Mouse (Mus musculus): ENCODE data around the gene Rpl9-ps1. TPM values are rescaled to one million over a fixed set of nuclear protein-coding genes. Genes with fewer than 3 reads are reported as not detected.

The Rpl9-ps1 gene
- not detected for polyA plus RNA-seq (2014; fragmentation: Illumina TruSeq; extraction: RNeasy Lipid Tissue Mini Kit (QIAGEN cat#74804); ENCODE audit: low read depth, low replicate concordance)

GRCm38 (mm10) chr11:83645521-83645920 lies at the start of gene Rpl9-ps1:
TSS of gene Rpl9-ps1 (minus strand) at chr11:83645621.

GRCm38 (mm10) chr11:83662204-83662603 lies 16.8 kb upstream of the Rpl9-ps1 start, which contains the start of gene Ccl4:
TSS of gene Ccl4 (plus strand) at chr11:83662584.

DNA sequence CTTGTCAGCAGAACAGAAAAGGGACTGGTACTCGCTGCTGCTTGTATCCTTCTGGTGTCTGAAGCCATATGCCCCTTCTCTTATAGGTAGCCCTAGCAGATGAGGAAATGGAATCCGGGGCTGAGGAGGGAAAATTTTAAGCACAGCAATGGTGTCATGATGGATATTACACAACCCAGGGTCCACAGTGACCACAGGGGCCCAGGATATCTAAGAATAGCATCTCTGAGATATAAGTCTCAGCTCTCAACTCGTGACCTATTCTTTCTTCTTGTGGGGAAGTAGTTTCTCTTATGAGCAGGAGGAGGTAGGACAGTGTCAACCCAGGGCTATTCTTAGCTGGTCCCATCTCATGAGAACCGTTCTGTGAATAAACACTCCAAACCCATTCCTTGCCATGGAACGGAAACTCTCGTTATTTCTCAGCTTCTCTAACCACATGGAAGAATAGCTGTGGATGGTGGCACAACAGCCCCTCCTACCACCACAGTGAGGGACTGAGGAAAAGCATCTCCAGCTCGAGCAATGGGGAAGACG lies 4.0 kb upstream of the Rpl9-ps1 start, which contains the start of gene Ccl3:
Gene Ccl3 (minus strand): TSS at position 51 of the 537 bp plus-strand sequence.

Other genes starting within 250 kb of the Rpl9-ps1 start
- not detected for gene Rasl10b, start 236.5 kb downstream of the Rpl9-ps1 start, polyA plus RNA-seq (2014; fragmentation: Illumina TruSeq; extraction: RNeasy Lipid Tissue Mini Kit (QIAGEN cat#74804); ENCODE audit: low read depth, low replicate concordance)
- gene Gas2l2, start 216.2 kb downstream of the Rpl9-ps1 start, polyA plus RNA-seq (2014; fragmentation: Illumina TruSeq; extraction: RNeasy Lipid Tissue Mini Kit (QIAGEN cat#74804); ENCODE audit: low read depth, low replicate concordance): not detected
- not detected for gene 1700020L24Rik, start 207.9 kb downstream of the Rpl9-ps1 start, polyA plus RNA-seq (2014; fragmentation: Illumina TruSeq; extraction: RNeasy Lipid Tissue Mini Kit (QIAGEN cat#74804); ENCODE audit: low read depth, low replicate concordance)
- gene Mmp28, start 182.6 kb downstream of the Rpl9-ps1 start, polyA plus RNA-seq (2014; fragmentation: Illumina TruSeq; extraction: RNeasy Lipid Tissue Mini Kit (QIAGEN cat#74804); ENCODE audit: low read depth, low replicate concordance): not detected
- gene Taf15, start 172.5 kb downstream of the Rpl9-ps1 start, polyA plus RNA-seq (2014; fragmentation: Illumina TruSeq; extraction: RNeasy Lipid Tissue Mini Kit (QIAGEN cat#74804); ENCODE audit: low read depth, low replicate concordance): 112 TPM
- not detected for gene Heatr9, start 123.4 kb downstream of the Rpl9-ps1 start, polyA plus RNA-seq (2014; fragmentation: Illumina TruSeq; extraction: RNeasy Lipid Tissue Mini Kit (QIAGEN cat#74804); ENCODE audit: low read depth, low replicate concordance)
- 2.0 TPM for gene Ccl5, start 115.1 kb downstream of the Rpl9-ps1 start, polyA plus RNA-seq (2014; fragmentation: Illumina TruSeq; extraction: RNeasy Lipid Tissue Mini Kit (QIAGEN cat#74804); ENCODE audit: low read depth, low replicate concordance)
- 188 TPM for gene Ccl9, start 67.0 kb downstream of the Rpl9-ps1 start, polyA plus RNA-seq (2014; fragmentation: Illumina TruSeq; extraction: RNeasy Lipid Tissue Mini Kit (QIAGEN cat#74804); ENCODE audit: low read depth, low replicate concordance)
- gene Ccl6, start 52.5 kb downstream of the Rpl9-ps1 start, polyA plus RNA-seq (2014; fragmentation: Illumina TruSeq; extraction: RNeasy Lipid Tissue Mini Kit (QIAGEN cat#74804); ENCODE audit: low read depth, low replicate concordance): 19.0 TPM
- 0.58 TPM for gene Ccl3, start 3.7 kb upstream of the Rpl9-ps1 start, polyA plus RNA-seq (2014; fragmentation: Illumina TruSeq; extraction: RNeasy Lipid Tissue Mini Kit (QIAGEN cat#74804); ENCODE audit: low read depth, low replicate concordance)
- not detected for gene Ccl4, start 17.0 kb upstream of the Rpl9-ps1 start, polyA plus RNA-seq (2014; fragmentation: Illumina TruSeq; extraction: RNeasy Lipid Tissue Mini Kit (QIAGEN cat#74804); ENCODE audit: low read depth, low replicate concordance)
- gene Wfdc17, start 58.4 kb upstream of the Rpl9-ps1 start, polyA plus RNA-seq (2014; fragmentation: Illumina TruSeq; extraction: RNeasy Lipid Tissue Mini Kit (QIAGEN cat#74804); ENCODE audit: low read depth, low replicate concordance): 88.0 TPM
- not detected for gene Wfdc18, start 63.4 kb upstream of the Rpl9-ps1 start, polyA plus RNA-seq (2014; fragmentation: Illumina TruSeq; extraction: RNeasy Lipid Tissue Mini Kit (QIAGEN cat#74804); ENCODE audit: low read depth, low replicate concordance)
- 1,776 TPM for gene Wfdc21, start 101.3 kb upstream of the Rpl9-ps1 start, polyA plus RNA-seq (2014; fragmentation: Illumina TruSeq; extraction: RNeasy Lipid Tissue Mini Kit (QIAGEN cat#74804); ENCODE audit: low read depth, low replicate concordance)
- gene Heatr6, start 108.1 kb upstream of the Rpl9-ps1 start, polyA plus RNA-seq (2014; fragmentation: Illumina TruSeq; extraction: RNeasy Lipid Tissue Mini Kit (QIAGEN cat#74804); ENCODE audit: low read depth, low replicate concordance): 2.7 TPM
- gene Hnf1b, start 204.4 kb upstream of the Rpl9-ps1 start, polyA plus RNA-seq (2014; fragmentation: Illumina TruSeq; extraction: RNeasy Lipid Tissue Mini Kit (QIAGEN cat#74804); ENCODE audit: low read depth, low replicate concordance): 8.5 TPM

Data from liver, adult 10 weeks (tissue).